Mouse (Mus musculus) hindbrain, embryonic 13.5 days (tissue): ENCODE measurements around the gene Selenow. TPM values are rescaled to one million over a fixed set of nuclear protein-coding genes. Genes with fewer than 3 reads are reported as not detected.
"Not testable (repeated sequence)": the region's sequence is repeated elsewhere in the genome, so short reads cannot be mapped to it uniquely, and the experiment has no call there.

ENCODE experiments used
- ATAC-seq: fragments of 200-750 bp; cut with Nextera tagmentation; 2 replicates; pipeline ENCODE4 v1.8.0; 2017; ENCODE audit warnings: moderate TSS enrichment; ENCODE audit not compliant: low FRiP score
- H3K27ac ChIP-seq: fragments of 300-500 bp; sonication (generic); 2 replicates; pipeline ENCODE4 v1.5.1; 2015; ENCODE audit warnings: inconsistent platforms, mild to moderate bottlenecking, moderate library complexity
- H3K27me3 ChIP-seq: fragments of 300-500 bp; sonication (generic); 2 replicates; pipeline ENCODE4 v1.6.1; 2015; ENCODE audit warnings: mild to moderate bottlenecking, inconsistent platforms
- H3K36me3 ChIP-seq: fragments of 300-500 bp; sonication (generic); 2 replicates; pipeline ENCODE4 v1.6.1; 2015; ENCODE audit warnings: mild to moderate bottlenecking, inconsistent platforms
- H3K4me1 ChIP-seq: fragments of 300-500 bp; sonication (generic); replicated peaks from 2 replicates; pipeline ENCODE4 v1.6.1; 2015; ENCODE audit warnings: inconsistent platforms
- H3K4me2 ChIP-seq: fragments of 300-500 bp; sonication (generic); 2 replicates; pipeline ENCODE4 v1.6.1; 2015; ENCODE audit warnings: inconsistent platforms, mild to moderate bottlenecking, moderate library complexity
- H3K4me3 ChIP-seq: fragments of 300-500 bp; sonication (generic); 2 replicates; pipeline ENCODE4 v1.5.1; 2015; ENCODE audit warnings: mild to moderate bottlenecking, inconsistent platforms
- H3K9ac ChIP-seq: fragments of 300-500 bp; sonication (generic); 2 replicates; pipeline ENCODE4 v1.6.1; 2015; ENCODE audit warnings: mild to moderate bottlenecking, inconsistent platforms
- H3K9me3 ChIP-seq: fragments of 300-500 bp; sonication (generic); 2 replicates; pipeline ENCODE4 v1.6.1; 2016; ENCODE audit warnings: inconsistent platforms
- WGBS: fragments of 180-500 bp; shearing (Covaris S2); methylation state at CpG from one replicate; pipeline ENCODE4 v1.1.7; 2015; 5-methylcytosine and 5-hydroxymethylcytosine counted together
- polyA plus RNA-seq: library from polyadenylated mRNA; unstranded; fragments of >200 nt; fragmentation: Nextera tagmentation; extraction: Ambion mirVana; gene quantifications from 2 replicates; pipeline ENCODE4 v1.2.1, GENCODE M21; 2015

Selenow gene
- polyA plus RNA-seq, 1 experiment from 2014 or later = 1,383 TPM

- ATAC-seq = no peak
- Histone ChIP-seq H3K9ac (no peak overlapping the region), H3K27me3 (no peaks in the 10 kb centered on the region), H3K9me3 (no peaks in the 10 kb centered on the region), H3K4me3 (no peak overlapping the region), H3K27ac (no peak overlapping the region), H3K36me3 (peaks cover 40% of the 10 kb centered on the region), H3K4me2 (no peak overlapping the region), H3K4me1 (peaks cover 20% of the 10 kb centered on the region)
- WGBS = 84% methylated on average over 3 of the region's 3 CpGs
Observed at GRCm38 (mm10) chr7:15916134-15916723, 6.0 kb downstream of the Selenow start.

- WGBS = 90% methylated on average over 4 of the region's 4 CpGs
- ATAC-seq = not testable (repeated sequence)
Observed at GRCm38 (mm10) chr7:15915695-15916094, 6.5 kb downstream of the Selenow start.

GRCm38 (mm10) chr7:15914751-15915150, 7.5 kb downstream of the Selenow start:
- H3K4me3 ChIP-seq = no peak overlapping the region
- H3K27me3 ChIP-seq = no peaks in the 10 kb centered on the region
- H3K9me3 ChIP-seq = no peaks in the 10 kb centered on the region
- H3K36me3 ChIP-seq = peaks cover 34% of the 10 kb centered on the region
- no peak overlapping the region for H3K27ac ChIP-seq
- peaks cover 5% of the 10 kb centered on the region for H3K4me1 ChIP-seq
- WGBS = 94% methylated on average over 2 of the region's 2 CpGs
- ATAC-seq = no peak
- no peak overlapping the region for H3K4me2 ChIP-seq
- H3K9ac ChIP-seq = no peak overlapping the region

More at GRCm38 (mm10) chr7:15915695-15916094, 6.5 kb downstream of the Selenow start:
- H3K9me3 ChIP-seq, H3K4me3 ChIP-seq, H3K4me2 ChIP-seq, H3K27ac ChIP-seq, H3K27me3 ChIP-seq, H3K9ac ChIP-seq: not testable (repeated sequence)
- Histone ChIP-seq H3K36me3 (peaks cover 40% of the 10 kb centered on the region), H3K4me1 (peaks cover 14% of the 10 kb centered on the region)

- H3K4me3 ChIP-seq = no peak overlapping the region
- no peak overlapping the region for H3K4me2 ChIP-seq
- no peaks in the 10 kb centered on the region for H3K9me3 ChIP-seq
- no peak overlapping the region for H3K9ac ChIP-seq
- no peaks in the 10 kb centered on the region for H3K27me3 ChIP-seq
- peaks cover 29% of the 10 kb centered on the region for H3K36me3 ChIP-seq
- H3K27ac ChIP-seq = no peak overlapping the region
- 44% methylated on average over 2 of the region's 2 CpGs for WGBS
- ATAC-seq = no peak
- no peaks in the 10 kb centered on the region for H3K4me1 ChIP-seq
Observed at GRCm38 (mm10) chr7:15914252-15914651, 8.0 kb downstream of the Selenow start.

GRCm38 (mm10) chr7:15912183-15912582, 10.0 kb downstream of the Selenow start:
- Histone ChIP-seq H3K4me1 (no peaks in the 10 kb centered on the region), H3K9me3 (no peaks in the 10 kb centered on the region), H3K36me3 (peaks cover 11% of the 10 kb centered on the region), H3K27ac (no peak overlapping the region), H3K4me2 (no peak overlapping the region), H3K4me3 (no peak overlapping the region), H3K9ac (no peak overlapping the region), H3K27me3 (no peaks in the 10 kb centered on the region)
- WGBS = 0% methylated on average over 4 of the region's 4 CpGs
- peak; percentile 49 for ATAC-seq

GRCm38 (mm10) chr7:15910521-15910920, 11.7 kb downstream of the Selenow start:
- Histone ChIP-seq H3K9ac (no peak overlapping the region), H3K4me2 (no peak overlapping the region), H3K9me3 (no peaks in the 10 kb centered on the region), H3K27me3 (no peaks in the 10 kb centered on the region), H3K4me3 (no peak overlapping the region), H3K36me3 (no peaks in the 10 kb centered on the region), H3K27ac (no peak overlapping the region), H3K4me1 (no peaks in the 10 kb centered on the region)
- no peak for ATAC-seq
- WGBS = 87% methylated on average over 5 of the region's 5 CpGs

GRCm38 (mm10) chr7:15907971-15908590, 14.1 kb downstream of the Selenow start:
- ATAC-seq = no peak
- Histone ChIP-seq H3K4me2 (no peak overlapping the region), H3K36me3 (no peaks in the 10 kb centered on the region), H3K9ac (no peak overlapping the region), H3K4me1 (no peaks in the 10 kb centered on the region), H3K27me3 (no peaks in the 10 kb centered on the region), H3K4me3 (no peak overlapping the region), H3K27ac (no peak overlapping the region), H3K9me3 (no peaks in the 10 kb centered on the region)
- 79% methylated on average over 8 of the region's 8 CpGs for WGBS

- H3K36me3 ChIP-seq = no peaks in the 10 kb centered on the region
- no peak overlapping the region for H3K9ac ChIP-seq
- H3K27ac ChIP-seq = no peak overlapping the region
- no peak for ATAC-seq
- H3K4me2 ChIP-seq = no peak overlapping the region
- no peak overlapping the region for H3K4me3 ChIP-seq
- no peaks in the 10 kb centered on the region for H3K27me3 ChIP-seq
- no peaks in the 10 kb centered on the region for H3K4me1 ChIP-seq
- WGBS = 93% methylated on average over 1 of the region's 1 CpGs
- no peaks in the 10 kb centered on the region for H3K9me3 ChIP-seq
Observed at GRCm38 (mm10) chr7:15906602-15907001, 15.6 kb downstream of the Selenow start.

- no peak for ATAC-seq
- Histone ChIP-seq H3K27ac (no peak overlapping the region), H3K9me3 (no peaks in the 10 kb centered on the region), H3K9ac (no peak overlapping the region), H3K4me3 (no peak overlapping the region), H3K4me2 (no peak overlapping the region), H3K36me3 (no peaks in the 10 kb centered on the region), H3K4me1 (no peaks in the 10 kb centered on the region), H3K27me3 (no peaks in the 10 kb centered on the region)
- 81% methylated on average over 7 of the region's 7 CpGs for WGBS
Observed at GRCm38 (mm10) chr7:15905861-15906260, 16.3 kb downstream of the Selenow start.

- Histone ChIP-seq H3K4me3 (no peak overlapping the region), H3K9ac (no peak overlapping the region), H3K4me2 (no peak overlapping the region), H3K27me3 (no peaks in the 10 kb centered on the region), H3K36me3 (no peaks in the 10 kb centered on the region), H3K27ac (no peak overlapping the region), H3K9me3 (no peaks in the 10 kb centered on the region), H3K4me1 (no peaks in the 10 kb centered on the region)
- no peak for ATAC-seq
- 80% methylated on average over 9 of the region's 9 CpGs for WGBS
Observed at GRCm38 (mm10) chr7:15901366-15902048, 20.7 kb downstream of the Selenow start.

GRCm38 (mm10) chr7:15894251-15894650, 28.0 kb downstream of the Selenow start:
- no peaks in the 10 kb centered on the region for H3K4me1 ChIP-seq
- no peaks in the 10 kb centered on the region for H3K9me3 ChIP-seq
- no peak overlapping the region for H3K9ac ChIP-seq
- H3K27ac ChIP-seq = no peak overlapping the region
- 91% methylated on average over 1 of the region's 1 CpGs for WGBS
- ATAC-seq = no peak
- H3K4me3 ChIP-seq = no peak overlapping the region
- H3K27me3 ChIP-seq = no peaks in the 10 kb centered on the region
- H3K4me2 ChIP-seq = no peak overlapping the region
- H3K36me3 ChIP-seq = no peaks in the 10 kb centered on the region

- no peak overlapping the region for H3K4me3 ChIP-seq
- no peaks in the 10 kb centered on the region for H3K27me3 ChIP-seq
- no peak overlapping the region for H3K27ac ChIP-seq
- H3K4me2 ChIP-seq = no peak overlapping the region
- no peak overlapping the region for H3K9ac ChIP-seq
- WGBS = 93% methylated on average over 2 of the region's 2 CpGs
- 0 out of 2 replicates have a peak, but pooled peaks cover 3% of the 10 kb centered on the region for H3K4me1 ChIP-seq
- no peaks in the 10 kb centered on the region for H3K9me3 ChIP-seq
- H3K36me3 ChIP-seq = no peaks in the 10 kb centered on the region
- ATAC-seq = no peak
Observed at GRCm38 (mm10) chr7:15884127-15884526, 38.1 kb downstream of the Selenow start.
